Comparison of ENCODE assay signal across 7 mouse cellular contexts in the genomic region with DNA sequence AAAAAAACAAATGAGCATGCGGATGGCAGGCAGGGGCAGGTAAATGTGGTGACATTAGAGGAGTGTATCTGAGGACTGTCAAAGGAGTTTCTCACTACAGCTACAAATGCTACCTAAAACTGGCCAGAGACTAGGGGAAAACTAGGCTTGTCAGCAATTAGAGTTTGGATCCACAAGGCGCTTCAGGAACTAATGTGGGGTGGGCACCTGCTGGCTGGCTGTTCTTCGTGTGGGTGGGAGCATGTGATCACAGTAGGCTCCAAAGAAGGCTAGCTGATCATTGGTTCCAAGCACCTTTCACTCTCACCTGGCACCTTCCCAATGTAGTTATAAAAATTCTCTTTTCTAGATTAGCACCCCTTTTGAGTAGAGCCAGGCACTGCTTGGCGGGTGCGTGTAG. TPM values are rescaled to one million over a fixed set of nuclear protein-coding genes. Genes with fewer than 3 reads are reported as not detected.
DNase-seq lines count a peak whose midpoint lies in the region; ATAC-seq and TF ChIP-seq lines count a peak whose summit lies in the region.

No protein-coding gene starts in this region.

- peak overlapping the region; percentile 84 for H3K4me2 ChIP-seq in liver, embryonic 11.5 days
- peak overlapping the region; percentile 95 for H3K4me2 ChIP-seq in limb, embryonic 12.5 days

- H3K9me3 ChIP-seq in liver, embryonic 11.5 days (ENCODE audit: control insufficient read depth, low read length), result no peaks in the 10 kb centered on the region
- H3K9me3 ChIP-seq in limb, embryonic 12.5 days, result no peaks in the 10 kb centered on the region

- TF ChIP-seq CTCF in embryonic fibroblast, embryonic 13.5 days (IDR thresholded peaks at IDR 0.05; ENCODE audit: borderline replicate concordance, insufficient read depth, low read length), result no peak
- TF ChIP-seq CTCF in small intestine, adult 2 months (IDR thresholded peaks at IDR 0.05; ENCODE audit: extremely low read depth, insufficient read length, insufficient replicate concordance, low read depth, low read length), result no peak

- no peaks in the 10 kb centered on the region for H3K4me1 ChIP-seq in liver, embryonic 11.5 days (replicated peaks; ENCODE audit: control insufficient read depth, insufficient read depth, low read length)
- H3K4me1 ChIP-seq in embryonic fibroblast, embryonic 13.5 days (ENCODE audit: control insufficient read depth, insufficient read depth, low read length), result peaks cover 6% of the 10 kb centered on the region
- peaks cover 7% of the 10 kb centered on the region for H3K4me1 ChIP-seq in limb, embryonic 12.5 days (replicated peaks)
- H3K4me1 ChIP-seq in small intestine, adult 2 months (ENCODE audit: control insufficient read depth, insufficient read depth, insufficient read length, low read length), result no peaks in the 10 kb centered on the region; the same call in 1 of the 2 replicates

- H3K9ac ChIP-seq in liver, embryonic 11.5 days (ENCODE audit: low read depth, low read length), result no peak overlapping the region
- peak overlapping the region; percentile 86 for H3K9ac ChIP-seq in limb, embryonic 12.5 days (replicated peaks)

- H3K4me3 ChIP-seq in liver, embryonic 11.5 days (ENCODE audit: low read depth, low read length), result peak overlapping the region; percentile 61; the same call in 1 of the 2 replicates
- H3K4me3 ChIP-seq in embryonic fibroblast, embryonic 13.5 days (ENCODE audit: insufficient read depth, low read length), result peak overlapping the region; percentile 61
- H3K4me3 ChIP-seq in limb, embryonic 12.5 days (replicated peaks), result peak overlapping the region; percentile 69
- H3K4me3 ChIP-seq in small intestine, adult 2 months (ENCODE audit: low read depth, low read length), result peak overlapping the region; percentile 67

- ATAC-seq in liver, embryonic 11.5 days (replicated peaks; ENCODE audit: low FRiP score), result no peak
- 0 out of 2 replicates have a peak, but pooled peaks have one; percentile 1 for ATAC-seq in limb, embryonic 12.5 days (ENCODE audit: insufficient number of reproducible peaks, insufficient read depth, low FRiP score, low TSS enrichment, low read depth)

- no peaks in the 10 kb centered on the region for H3K36me3 ChIP-seq in liver, embryonic 11.5 days (ENCODE audit: control insufficient read depth, insufficient read depth, low read length)
- H3K36me3 ChIP-seq in limb, embryonic 12.5 days, result no peaks in the 10 kb centered on the region
- H3K36me3 ChIP-seq in small intestine, adult 2 months (ENCODE audit: control insufficient read depth, insufficient read depth, low read length), result no peaks in the 10 kb centered on the region

- 0 out of 2 replicates have a peak, but pooled peaks have one; percentile 7 for TF ChIP-seq POLR2A in embryonic fibroblast, embryonic 13.5 days (IDR thresholded peaks at IDR 0.05; ENCODE audit: low read depth, low read length)
- TF ChIP-seq POLR2A in small intestine, adult 2 months (IDR thresholded peaks at IDR 0.05; ENCODE audit: low read depth, low read length), result no peak

- DNase-seq in liver, embryonic 11.5 days (ENCODE audit: low spot score), result no peak
- no peak for DNase-seq in liver
- DNase-seq in frontal cortex, postnatal 14 days (ENCODE audit: low spot score in 2 of 2), result no peak
- no peak for DNase-seq in Muller cell, postnatal 12 days (ENCODE audit: inconsistent ontology term)

- H3K27me3 ChIP-seq in liver, embryonic 11.5 days (replicated peaks; ENCODE audit: control insufficient read depth, insufficient read depth, low read length), result peaks cover 52% of the 10 kb centered on the region
- H3K27me3 ChIP-seq in limb, embryonic 12.5 days, result peaks cover 58% of the 10 kb centered on the region
- H3K27me3 ChIP-seq in small intestine, adult 2 months (ENCODE audit: control insufficient read depth, insufficient read depth, low read length), result peaks cover 22% of the 10 kb centered on the region

- H3K27ac ChIP-seq in liver, embryonic 11.5 days (ENCODE audit: low read depth, low read length), result no peak overlapping the region
- no peak overlapping the region for H3K27ac ChIP-seq in embryonic fibroblast, embryonic 13.5 days (ENCODE audit: insufficient read depth, low read length)
- no peak overlapping the region for H3K27ac ChIP-seq in limb, embryonic 12.5 days
- no peak overlapping the region for H3K27ac ChIP-seq in small intestine, adult 2 months (ENCODE audit: insufficient read depth, low read depth, low read length)

- 13% methylated on average over 5 of the region's 5 CpGs for WGBS in liver, embryonic 11.5 days
- 11% methylated on average over 5 of the region's 5 CpGs for WGBS in limb, embryonic 12.5 days
- whole genome bisulfite sequencing in small intestine, adult 2 months, result 37% methylated on average over 5 of the region's 5 CpGs

RNA-seq across cellular contexts. Expression of a gene that starts 0.9 kb away (rescaled TPM):
- polyA plus RNA-seq in liver, embryonic 11.5 days (2014; fragmentation: Nextera tagmentation; extraction: Ambion mirVana), result 1.6 and 2.2 TPM in 2 replicates
- polyA plus RNA-seq in embryonic fibroblast, embryonic 13.5 days (2011; ENCODE audit: insufficient read length, low read depth, missing spikeins), result 17.2 and 18.0 TPM in 2 replicates
- polyA plus RNA-seq in limb, embryonic 12.5 days (2016; fragmentation: Nextera tagmentation; extraction: Ambion mirVana), result 13.2 and 15.7 TPM in 2 replicates
- 0.22 and 0.28 TPM in 2 replicates for polyA plus RNA-seq in small intestine, adult 2 months (2012; rRNA removed)
